Mouse (Mus musculus): Measurements from ENCODE around the gene Golga1.

The Golga1 gene

DNA sequence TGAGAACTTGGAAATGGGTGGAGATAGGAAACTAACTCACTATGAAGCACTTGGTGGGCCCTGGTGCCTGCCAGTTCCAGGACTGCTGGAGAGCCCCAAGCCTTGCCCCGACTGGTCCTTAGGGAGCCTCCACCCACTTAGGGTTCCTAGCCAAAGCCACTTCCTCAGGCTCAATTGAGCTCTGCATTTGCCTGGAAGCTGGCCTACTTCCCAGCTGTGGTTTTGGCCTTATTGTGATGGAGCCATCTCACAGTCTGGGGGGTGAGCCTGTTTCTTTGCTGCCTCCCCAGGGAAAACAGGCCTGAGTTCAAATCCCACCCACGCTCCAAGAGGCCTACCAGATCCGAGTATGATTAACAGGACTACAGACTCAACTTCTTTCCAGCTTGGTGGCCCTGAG, 78.8 kb downstream of the Golga1 start:
- in situ Hi-C loops (cut with MboI; ENCODE audit: unreplicated experiment in 2 of 2) = no loop called here

DNA sequence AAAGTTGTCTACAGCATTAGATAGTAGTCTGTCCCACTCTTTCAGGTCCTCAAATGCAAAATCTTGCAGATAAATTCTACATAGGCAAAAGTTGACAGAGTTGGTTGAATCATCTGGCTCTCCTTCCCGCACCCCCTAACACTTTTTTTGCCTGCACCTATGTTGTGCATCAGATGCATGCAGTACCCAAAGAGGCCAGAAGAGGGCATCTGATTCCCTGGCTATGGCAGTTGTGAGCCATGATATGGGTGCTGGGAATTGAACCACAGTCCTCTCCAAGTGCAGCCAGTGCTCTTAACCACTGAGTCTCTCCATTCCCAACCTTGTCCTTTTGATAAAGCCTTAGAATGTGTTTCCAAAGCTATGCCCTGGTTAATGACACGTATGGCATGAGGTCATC, 81.9 kb downstream of the Golga1 start:
- in situ Hi-C loops (cut with MboI; ENCODE audit: unreplicated experiment in 2 of 2) = no loop called here

DNA sequence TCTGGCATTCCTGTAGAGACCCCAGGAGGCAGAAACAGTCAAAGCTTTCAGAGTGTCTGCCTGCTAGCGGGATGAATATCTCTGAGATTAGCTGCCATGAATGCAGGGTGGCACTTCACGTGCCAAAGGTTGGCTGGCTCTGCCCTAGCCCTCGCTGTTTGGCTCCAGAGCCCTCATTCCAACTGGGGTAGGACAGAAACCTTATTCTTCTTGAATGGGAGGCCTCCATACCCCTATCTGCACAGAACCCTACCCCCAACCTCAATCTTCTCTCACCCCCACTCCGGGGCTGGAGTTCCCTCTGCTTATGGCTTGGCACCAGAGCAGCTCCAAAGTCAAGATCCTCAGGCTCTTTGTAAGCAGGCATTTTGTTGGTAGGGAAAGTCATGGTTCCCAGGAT, 87.5 kb downstream of the Golga1 start:
- in situ Hi-C loops (cut with MboI; ENCODE audit: unreplicated experiment in 2 of 2) = no loop called here

DNA sequence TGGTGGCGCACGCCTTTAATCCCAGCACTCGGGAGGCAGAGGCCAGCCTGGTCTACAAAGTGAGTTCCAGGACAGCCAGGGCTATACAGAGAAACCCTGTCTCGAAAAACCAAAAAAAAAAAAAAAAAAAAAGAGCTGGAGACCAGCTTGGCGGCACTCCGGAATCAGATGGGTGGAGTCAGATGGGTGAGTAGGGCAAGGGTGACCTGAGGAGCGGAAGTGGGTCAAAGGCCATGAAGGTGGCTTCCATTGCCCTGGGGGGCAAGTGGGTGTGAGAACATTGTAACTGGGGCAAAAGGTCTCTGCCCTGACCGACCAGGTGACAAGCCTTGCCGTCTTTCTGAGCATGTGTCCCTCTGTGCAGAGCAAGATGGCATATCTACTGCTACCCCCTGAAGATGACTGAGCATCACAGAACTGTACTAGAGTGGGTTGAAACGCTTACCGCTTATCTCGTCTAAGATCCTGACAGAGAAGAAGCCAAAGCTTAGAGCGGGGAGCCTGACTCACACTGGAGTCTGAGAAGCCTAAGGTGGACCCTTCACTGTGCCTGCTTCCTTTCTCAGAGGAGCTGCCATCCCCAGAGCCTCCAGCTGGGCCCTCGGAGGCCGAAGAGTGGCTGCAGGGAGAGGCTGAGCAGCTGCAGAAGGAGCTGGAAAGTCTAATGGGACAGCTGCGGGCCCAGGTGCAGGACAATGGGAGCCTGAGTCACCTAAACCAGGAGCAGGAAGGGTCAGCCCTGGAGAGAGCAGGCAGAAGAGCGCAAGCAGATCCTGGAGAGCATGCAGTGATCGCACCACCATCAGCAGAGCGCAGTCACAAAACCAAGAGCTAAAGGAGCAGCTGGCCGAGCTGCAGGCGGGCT, 89.2 kb downstream of the Golga1 start:
- in situ Hi-C loops (cut with MboI; ENCODE audit: unreplicated experiment in 2 of 2) = no loop called here

DNA sequence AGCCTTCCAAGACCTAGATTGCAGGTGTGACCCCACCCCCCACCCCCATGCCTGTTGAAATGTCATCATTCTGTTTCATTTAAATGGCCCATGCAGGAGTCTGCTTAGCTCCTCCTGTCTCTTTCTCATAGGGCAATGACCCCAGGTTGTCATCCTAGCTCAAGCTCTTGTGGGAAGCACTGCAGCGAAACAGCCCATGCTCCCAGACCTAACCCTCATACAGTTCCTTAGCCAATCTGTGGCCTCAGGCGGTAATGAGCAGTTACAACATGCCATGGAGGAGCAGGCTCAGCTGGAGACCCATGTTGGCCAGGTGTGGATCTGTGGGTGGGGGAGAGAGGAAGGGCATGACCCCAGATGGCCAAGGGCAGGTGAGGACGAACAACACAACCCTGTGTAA, 90.2 kb downstream of the Golga1 start:
- in situ Hi-C loops (cut with MboI; ENCODE audit: unreplicated experiment in 2 of 2) = no loop called here

DNA sequence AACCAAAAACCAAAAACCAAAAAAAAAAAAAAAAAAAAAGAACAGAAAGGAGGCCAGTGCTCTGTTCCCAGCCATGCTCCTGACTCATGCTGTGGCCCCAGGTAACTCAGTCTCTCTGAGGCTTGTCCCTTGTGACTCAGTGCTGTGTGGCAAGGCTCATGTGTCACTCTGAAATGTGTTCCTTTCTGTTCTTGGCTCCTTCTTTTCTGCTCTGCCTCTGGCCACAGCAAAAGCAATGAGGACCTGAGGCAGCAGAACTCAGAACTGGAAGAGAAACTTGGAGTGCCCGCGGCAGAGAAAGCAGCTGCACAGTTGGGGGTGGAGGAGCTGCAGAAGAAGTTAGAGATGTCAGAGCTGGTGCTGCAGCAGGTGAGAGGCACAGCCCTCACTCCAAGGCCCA, 91.2 kb downstream of the Golga1 start:
- in situ Hi-C loops (cut with MboI; ENCODE audit: unreplicated experiment in 2 of 2) = no loop called here

DNA sequence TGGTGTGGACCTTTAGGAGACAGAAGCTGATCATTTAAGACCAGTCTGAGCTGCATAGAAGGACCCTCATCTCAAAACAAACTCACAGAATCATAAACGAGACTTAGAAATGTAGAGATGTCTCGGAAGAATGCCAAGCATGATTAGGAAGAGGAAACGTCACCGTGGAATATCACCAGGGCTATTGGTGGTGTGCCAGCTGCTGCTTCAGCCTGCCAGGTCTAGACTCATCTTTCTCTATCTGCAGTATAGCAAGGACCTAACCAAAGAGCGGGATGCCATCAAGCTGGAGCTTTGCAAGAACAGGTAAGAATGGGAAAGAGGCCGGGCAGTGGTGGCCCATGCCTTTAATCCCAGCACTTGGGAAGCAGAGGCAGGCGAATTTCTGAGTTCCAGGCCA, 91.6 kb downstream of the Golga1 start:
- in situ Hi-C loops (cut with MboI; ENCODE audit: unreplicated experiment in 2 of 2) = no loop called here

DNA sequence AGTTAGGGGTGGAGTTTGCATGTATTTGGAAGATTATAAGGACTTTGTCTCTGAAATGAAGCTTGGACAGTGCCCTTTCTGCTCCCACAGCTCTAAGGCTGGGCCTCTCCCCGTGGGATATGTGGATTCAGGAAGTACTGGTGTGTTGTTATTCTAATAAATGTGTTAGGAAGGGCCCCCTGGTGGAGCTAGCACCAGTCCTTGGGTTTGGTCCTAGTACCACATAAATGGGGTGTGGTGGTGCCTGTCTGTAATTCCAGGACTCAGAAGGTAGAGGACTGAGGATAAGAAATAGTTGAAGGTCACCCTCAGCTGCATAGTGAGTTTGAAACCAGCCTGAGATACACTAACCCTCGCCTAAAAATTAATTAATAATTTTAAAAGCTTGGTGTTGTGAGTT, 92.1 kb downstream of the Golga1 start:
- in situ Hi-C loops (cut with MboI; ENCODE audit: unreplicated experiment in 2 of 2) = no loop called here

DNA sequence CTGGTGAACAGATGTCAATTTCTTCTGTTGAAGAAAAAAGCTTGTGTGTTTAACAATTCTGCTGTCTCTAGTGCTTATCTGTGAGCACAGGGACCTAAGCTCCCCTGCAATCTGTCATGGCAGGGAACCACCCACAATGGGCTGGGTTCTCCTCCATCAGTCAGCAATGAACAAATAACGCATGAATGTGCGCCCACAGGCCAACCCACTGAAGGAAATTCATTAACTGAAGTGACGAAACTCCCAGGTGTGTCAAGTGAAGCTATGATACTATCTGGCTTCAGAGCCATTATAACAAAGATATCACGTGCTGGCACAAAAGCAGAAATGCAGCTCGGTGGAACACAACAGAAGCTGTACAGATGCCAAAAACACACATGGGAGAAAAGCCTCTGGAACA, 95.3 kb downstream of the Golga1 start:
- in situ Hi-C loops (cut with MboI; ENCODE audit: unreplicated experiment in 2 of 2) = no loop called here

DNA sequence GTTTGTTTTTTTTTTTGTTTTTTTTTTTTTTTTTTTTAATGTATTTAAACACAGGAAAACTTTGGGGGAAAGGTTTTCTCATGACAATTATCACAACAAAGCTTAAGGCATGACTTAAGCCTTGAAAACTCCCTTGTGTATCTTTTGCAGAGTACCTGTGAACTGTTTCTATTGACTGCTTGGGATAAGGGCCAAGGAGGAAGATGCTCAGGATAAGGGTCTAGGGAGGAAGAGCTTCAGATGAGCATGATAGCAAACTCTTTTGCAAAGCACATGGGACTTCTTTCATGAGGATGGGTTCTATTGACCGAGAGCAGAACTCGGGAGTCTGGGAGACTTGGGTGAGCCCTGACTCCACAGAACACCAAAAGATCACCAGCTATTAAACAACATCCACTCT, 95.7 kb downstream of the Golga1 start:
- in situ Hi-C loops (cut with MboI; ENCODE audit: unreplicated experiment in 2 of 2) = no loop called here

All from v-Abl transformed pro-B cells (cell line).